Mouse (Mus musculus): ENCODE results near the gene Hs3st3a1.

Hs3st3a1 gene

GRCm38 (mm10) chr11:64558282-64558681, 123.2 kb downstream of the Hs3st3a1 start:
- DNase-seq (ENCODE audit: low read depth, low spot score): peak; percentile 6

- DNase-seq (ENCODE audit: low read depth, low spot score): no peak
Measured at GRCm38 (mm10) chr11:64559388-64559787, 124.3 kb downstream of the Hs3st3a1 start.

DNA sequence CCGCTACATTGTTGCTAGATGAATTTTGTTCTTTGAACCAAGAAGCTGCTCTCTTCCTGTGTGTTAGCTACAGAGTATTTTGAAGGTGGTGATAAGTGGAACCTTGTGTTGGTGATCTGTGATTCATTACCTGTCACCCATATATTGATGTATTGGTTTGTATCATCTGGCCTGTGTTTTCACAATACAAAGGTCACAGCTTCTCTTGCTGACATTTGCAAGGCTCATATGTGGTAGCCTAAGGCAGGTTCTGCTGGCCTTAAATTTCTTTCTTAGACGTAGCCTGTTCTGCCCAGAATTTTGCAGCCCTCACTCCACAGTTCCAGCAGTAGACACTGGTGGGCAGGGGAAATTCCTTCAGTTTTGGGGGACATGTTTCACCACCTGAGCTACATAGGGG, 125.3 kb downstream of the Hs3st3a1 start:
- no peak for DNase-seq (ENCODE audit: low read depth, low spot score)

GRCm38 (mm10) chr11:64562771-64563170, 127.6 kb downstream of the Hs3st3a1 start:
- no peak for DNase-seq (ENCODE audit: low read depth, low spot score)
